Mouse (Mus musculus) ES-Bruce4 (cell line): ENCODE data around the gene Iqcf6.

Experiments used
- CTCF ChIP-seq: IDR thresholded peaks from one replicate; pipeline ENCODE4 v1.8.1; 2011; ENCODE audit warnings: low read depth, low read length
- POLR2A ChIP-seq: IDR thresholded peaks from one replicate; pipeline ENCODE4 v1.8.1; 2011; ENCODE audit warnings: low read length; ENCODE audit not compliant: insufficient read depth

GRCm38 (mm10) chr9:106582552-106582951 lies 43.8 kb upstream of the Iqcf6 start:
- TF ChIP-seq POLR2A, result no peak
- TF ChIP-seq CTCF, result no peak
